Mouse (Mus musculus) left cerebral cortex, postnatal 10 days (tissue): ENCODE measurements around the gene Iffo2. TPM values are rescaled to one million over a fixed set of nuclear protein-coding genes. Genes with fewer than 3 reads are reported as not detected.

Experiments
- DNase-seq, 2 experiments: peaks; one replicate each; pipeline ENCODE4 v3.0.0; 2021 to 2022; ENCODE audit warnings: low spot score in 2 of 2, mixed read lengths in 1 of 2; ENCODE audit errors: extremely low spot score in 1 of 2
- intact Hi-C: fragments of 180-260 bp; cut with DNase I; formaldehyde crosslinking; loops from one replicate; pipeline ENCODE4 v1.15.1; 2025
- total RNA-seq, 2 experiments: library from RNA; stranded (reverse); gene quantifications; 2 replicates each; pipeline ENCODE4 v1.2.3; 2021

Iffo2 gene
- total RNA-seq, 2 experiments from 2014 or later: 18.4 to 18.9 TPM

GRCm38 (mm10) chr4:139623434-139624115 lies 93.2 kb downstream of the Iffo2 start:
- intact Hi-C loops: loop anchor here (2.0 kb wide), 1 partner anchor 49 kb away; no protein-coding TSS in a partner anchor
- DNase-seq: no peak

- DNase-seq: no peak
- intact Hi-C loops: no loop called here
Observed at GRCm38 (mm10) chr4:139624116-139624489, 93.8 kb downstream of the Iffo2 start.

- no peak for DNase-seq
- intact Hi-C loops: no loop called here
Observed at GRCm38 (mm10) chr4:139624706-139625105, 94.4 kb downstream of the Iffo2 start.

GRCm38 (mm10) chr4:139627361-139627760 lies 97.0 kb downstream of the Iffo2 start:
- no peak for DNase-seq
- intact Hi-C loops: no loop called here

GRCm38 (mm10) chr4:139630171-139630570 lies 99.8 kb downstream of the Iffo2 start:
- intact Hi-C loops: no loop called here
- no peak for DNase-seq

- intact Hi-C loops: no loop called here
- DNase-seq: peak in 1 of 2 experiments; percentile 86
Observed at GRCm38 (mm10) chr4:139631141-139631540, 100.8 kb downstream of the Iffo2 start.

GRCm38 (mm10) chr4:139631569-139632253 lies 101.4 kb downstream of the Iffo2 start:
- intact Hi-C loops: no loop called here
- peak in 1 of 2 experiments; percentile 57 for DNase-seq

- no peak for DNase-seq
- intact Hi-C loops: no loop called here
Observed at GRCm38 (mm10) chr4:139632254-139632580, 101.9 kb downstream of the Iffo2 start.

- intact Hi-C loops: loop anchor here (5.0 kb wide), 1 partner anchor 159 kb away; no protein-coding TSS in a partner anchor
- DNase-seq: peak; percentile 49 to 77
Observed at GRCm38 (mm10) chr4:139636373-139636772, 106.0 kb downstream of the Iffo2 start.

GRCm38 (mm10) chr4:139637847-139638246 lies 107.5 kb downstream of the Iffo2 start:
- intact Hi-C loops: loop anchor here (5.0 kb wide), 1 partner anchor 161 kb away; no protein-coding TSS in a partner anchor

GRCm38 (mm10) chr4:139638356-139638755 lies 108.0 kb downstream of the Iffo2 start:
- no peak for DNase-seq
- intact Hi-C loops: loop anchor here (5.0 kb wide), 1 partner anchor 161 kb away; no protein-coding TSS in a partner anchor

More at GRCm38 (mm10) chr4:139637847-139638246, 107.5 kb downstream of the Iffo2 start:
- no peak for DNase-seq

GRCm38 (mm10) chr4:139639801-139640200 lies 109.5 kb downstream of the Iffo2 start:
- intact Hi-C loops: loop anchor here (5.0 kb wide), 1 partner anchor 162 kb away; no protein-coding TSS in a partner anchor

GRCm38 (mm10) chr4:139640333-139640732 lies 110.0 kb downstream of the Iffo2 start:
- intact Hi-C loops: no loop called here
- no peak for DNase-seq

More at GRCm38 (mm10) chr4:139639801-139640200, 109.5 kb downstream of the Iffo2 start:
- no peak for DNase-seq

GRCm38 (mm10) chr4:139640775-139641174 lies 110.4 kb downstream of the Iffo2 start:
- intact Hi-C loops: no loop called here
- DNase-seq: no peak

- DNase-seq: peak in 1 of 2 experiments; percentile 86
- intact Hi-C loops: no loop called here
Observed at GRCm38 (mm10) chr4:139641829-139642425, 111.6 kb downstream of the Iffo2 start.

GRCm38 (mm10) chr4:139643972-139644371 lies 113.6 kb downstream of the Iffo2 start:
- DNase-seq: peak; percentile 72 to 80

GRCm38 (mm10) chr4:139646916-139647315 lies 116.6 kb downstream of the Iffo2 start:
- intact Hi-C loops: no loop called here
- no peak for DNase-seq

More at GRCm38 (mm10) chr4:139643972-139644371, 113.6 kb downstream of the Iffo2 start:
- intact Hi-C loops: loop anchor here (1.0 to 2.0 kb wide), 2 partner anchors 27 to 214 kb away; no protein-coding TSS in a partner anchor

GRCm38 (mm10) chr4:139650086-139650743 lies 119.9 kb downstream of the Iffo2 start:
- no peak for DNase-seq
- intact Hi-C loops: no loop called here

- intact Hi-C loops: no loop called here
- DNase-seq: no peak
Observed at GRCm38 (mm10) chr4:139650907-139651306, 120.6 kb downstream of the Iffo2 start.
